Mouse (Mus musculus) stomach, postnatal 0 days (tissue): ENCODE data around the gene Pxdn. TPM values are rescaled to one million over a fixed set of nuclear protein-coding genes. Genes with fewer than 3 reads are reported as not detected.

Experiments
- ATAC-seq: fragments of 200-750 bp; cut with Nextera tagmentation; 2 replicates; pipeline ENCODE4 v1.8.0; 2017; ENCODE audit not compliant: low FRiP score, low TSS enrichment
- DNase-seq: peaks from one replicate; pipeline ENCODE4 v3.0.0-alpha.2; 2016; ENCODE audit warnings: low spot score
- H3K27ac ChIP-seq: fragments of 300-500 bp; sonication (generic); replicated peaks from 2 replicates; pipeline ENCODE4 v1.5.1; 2014; ENCODE audit warnings: mild to moderate bottlenecking, control low read depth
- H3K27me3 ChIP-seq: fragments of 300-500 bp; sonication (generic); 2 replicates; pipeline ENCODE4 v1.6.1; 2014; ENCODE audit warnings: low read length; ENCODE audit not compliant: control insufficient read depth, insufficient read depth
- H3K36me3 ChIP-seq: fragments of 300-500 bp; sonication (generic); 2 replicates; pipeline ENCODE4 v1.6.1; 2014; ENCODE audit warnings: low read length, mixed read lengths; ENCODE audit not compliant: control insufficient read depth, insufficient read depth
- H3K4me1 ChIP-seq: fragments of 300-500 bp; sonication (generic); replicated peaks from 2 replicates; pipeline ENCODE4 v1.6.1; 2014; ENCODE audit warnings: antibody characterized with exemption; ENCODE audit not compliant: control insufficient read depth, insufficient read depth
- H3K4me2 ChIP-seq: fragments of 300-500 bp; sonication (generic); replicated peaks from 2 replicates; pipeline ENCODE4 v1.6.1; 2014; ENCODE audit warnings: low read depth, mild to moderate bottlenecking, control low read depth, moderate library complexity
- H3K4me3 ChIP-seq: fragments of 300-500 bp; sonication (generic); 2 replicates; pipeline ENCODE4 v1.5.1; 2014; ENCODE audit warnings: low read depth, low read length, control low read depth
- H3K9ac ChIP-seq: fragments of 300-500 bp; sonication (generic); 2 replicates; pipeline ENCODE4 v1.6.1; 2014; ENCODE audit warnings: mild to moderate bottlenecking, low read length, control low read depth, mixed read lengths
- H3K9me3 ChIP-seq: fragments of 300-500 bp; sonication (generic); 2 replicates; pipeline ENCODE4 v1.6.1; 2016; ENCODE audit warnings: low read length; ENCODE audit not compliant: control insufficient read depth
- CTCF ChIP-seq: IDR thresholded peaks from 2 replicates; pipeline ENCODE4 v1.5.1; 2016; ENCODE audit warnings: antibody characterized with exemption, low read depth, mild to moderate bottlenecking, moderate library complexity
- EP300 ChIP-seq: optimal IDR thresholded peaks from 2 replicates; pipeline ENCODE3; 2016; ENCODE audit warnings: antibody characterized with exemption
- WGBS: fragments of 180-500 bp; shearing (Covaris S2); extraction: QIAGEN DNeasy Blood & Tissue Kit; methylation state at CpG from one replicate; pipeline ENCODE4 v1.1.7; 2014; 5-methylcytosine and 5-hydroxymethylcytosine counted together
- polyA plus RNA-seq: library from polyadenylated mRNA; unstranded; fragments of >200 nt; fragmentation: Nextera tagmentation; extraction: Ambion mirVana; gene quantifications from 2 replicates; pipeline ENCODE4 v1.2.1, GENCODE M21; 2015

The Pxdn gene
- polyA plus RNA-seq, 1 experiment from 2014 or later: 19.4 TPM

- H3K27me3 ChIP-seq: no peaks in the 10 kb centered on the region
- DNase-seq: no peak
- no peak for ATAC-seq
- TF ChIP-seq CTCF (no peak), EP300 (no peak)
- H3K4me3 ChIP-seq: no peak overlapping the region
- 50% methylated on average over 2 of the region's 2 CpGs for WGBS
- no peak overlapping the region for H3K9ac ChIP-seq
- H3K36me3 ChIP-seq: no peaks in the 10 kb centered on the region
- no peaks in the 10 kb centered on the region for H3K4me1 ChIP-seq
- no peak overlapping the region for H3K4me2 ChIP-seq
- no peak overlapping the region for H3K27ac ChIP-seq
- no peaks in the 10 kb centered on the region for H3K9me3 ChIP-seq
These were observed 3.9 kb upstream of the Pxdn start for GRCm38 (mm10) chr12:29933501-29933900.

- H3K4me2 ChIP-seq: no peak overlapping the region
- H3K4me1 ChIP-seq: no peaks in the 10 kb centered on the region
- no peaks in the 10 kb centered on the region for H3K27me3 ChIP-seq
- no peaks in the 10 kb centered on the region for H3K9me3 ChIP-seq
- H3K9ac ChIP-seq: no peak overlapping the region
- no peaks in the 10 kb centered on the region for H3K36me3 ChIP-seq
- no peak overlapping the region for H3K27ac ChIP-seq
- DNase-seq (no peak), ATAC-seq (no peak)
- WGBS: 59% methylated on average over 8 of the region's 8 CpGs
- no peak overlapping the region for H3K4me3 ChIP-seq
- no peak for TF ChIP-seq CTCF
- no peak for TF ChIP-seq EP300
These were observed 3.3 kb upstream of the Pxdn start for GRCm38 (mm10) chr12:29934120-29934581.

- Histone ChIP-seq H3K9ac (peak overlapping the region; percentile 80), H3K4me3 (peak overlapping the region; percentile 69), H3K27me3 (no peaks in the 10 kb centered on the region), H3K4me1 (no peaks in the 10 kb centered on the region), H3K36me3 (no peaks in the 10 kb centered on the region), H3K9me3 (no peaks in the 10 kb centered on the region), H3K27ac (peak overlapping the region; percentile 91), H3K4me2 (peak overlapping the region; percentile 76)
- ATAC-seq (peak; percentile 73; the same call in 1 of the 2 replicates), DNase-seq (peak; percentile 55)
- TF ChIP-seq EP300: no peak
- TF ChIP-seq CTCF: no peak
- WGBS: under 1% methylated on average over 41 of the region's 49 CpGs
These were observed 505 bp downstream of the Pxdn start for GRCm38 (mm10) chr12:29937851-29938375.

- H3K4me2 ChIP-seq: peak overlapping the region; percentile 76
- WGBS: under 1% methylated on average over 40 of the region's 40 CpGs
- H3K4me1 ChIP-seq: no peaks in the 10 kb centered on the region
- no peaks in the 10 kb centered on the region for H3K9me3 ChIP-seq
- DNase-seq (peak; percentile 64), ATAC-seq (peak; percentile 80)
- H3K27me3 ChIP-seq: no peaks in the 10 kb centered on the region
- peak; percentile 43 for TF ChIP-seq CTCF
- TF ChIP-seq EP300: no peak
- H3K9ac ChIP-seq: peak overlapping the region; percentile 80
- peak overlapping the region; percentile 69 for H3K4me3 ChIP-seq
- peak overlapping the region; percentile 91 for H3K27ac ChIP-seq
- no peaks in the 10 kb centered on the region for H3K36me3 ChIP-seq
These were observed 1.1 kb downstream of the Pxdn start for GRCm38 (mm10) chr12:29938376-29939041.

GRCm38 (mm10) chr12:29939261-29939671 lies 1.9 kb downstream of the Pxdn start:
- WGBS: 27% methylated on average over 8 of the region's 8 CpGs
- no peaks in the 10 kb centered on the region for H3K27me3 ChIP-seq
- TF ChIP-seq CTCF (no peak), EP300 (no peak)
- H3K36me3 ChIP-seq: no peaks in the 10 kb centered on the region
- H3K9ac ChIP-seq: peak overlapping the region; percentile 80
- ATAC-seq (no peak), DNase-seq (no peak)
- peak overlapping the region; percentile 76 for H3K4me2 ChIP-seq
- no peaks in the 10 kb centered on the region for H3K4me1 ChIP-seq
- H3K9me3 ChIP-seq: no peaks in the 10 kb centered on the region
- H3K27ac ChIP-seq: peak overlapping the region; percentile 91
- peak overlapping the region; percentile 69 for H3K4me3 ChIP-seq

- Histone ChIP-seq H3K36me3 (no peaks in the 10 kb centered on the region), H3K9me3 (no peaks in the 10 kb centered on the region), H3K4me2 (no peak overlapping the region), H3K4me3 (no peak overlapping the region), H3K9ac (no peak overlapping the region), H3K27ac (no peak overlapping the region), H3K27me3 (no peaks in the 10 kb centered on the region), H3K4me1 (no peaks in the 10 kb centered on the region)
- TF ChIP-seq CTCF (no peak), EP300 (no peak)
- 75% methylated on average over 2 of the region's 2 CpGs for WGBS
- DNase-seq (no peak), ATAC-seq (no peak)
These were observed 5.0 kb downstream of the Pxdn start for GRCm38 (mm10) chr12:29942435-29942834.
